Mouse (Mus musculus) G1E (cell line): ENCODE data around the gene Adprhl1. TPM values are rescaled to one million over a fixed set of nuclear protein-coding genes. Genes with fewer than 3 reads are reported as not detected.

Experiments
- ATAC-seq: 2 replicates; pipeline ENCODE4 v1.8.0; 2016; ENCODE audit warnings: mild to moderate bottlenecking; ENCODE audit not compliant: insufficient number of reproducible peaks, poor library complexity, low FRiP score, severe bottlenecking; ENCODE audit errors: extremely low read depth
- DNase-seq: peaks from one replicate; pipeline ENCODE4 v3.0.0; 2012; ENCODE audit warnings: low spot score
- H3K27me3 ChIP-seq: 2 replicates; pipeline ENCODE4 v1.6.1; 2012; ENCODE audit warnings: mild to moderate bottlenecking, low read length, inconsistent platforms; ENCODE audit not compliant: insufficient read depth
- H3K36me3 ChIP-seq: replicated peaks from 2 replicates; pipeline ENCODE3; 2012; ENCODE audit warnings: mild to moderate bottlenecking, inconsistent platforms
- H3K4me1 ChIP-seq: 2 replicates; pipeline ENCODE4 v1.6.1; 2012; ENCODE audit warnings: low read depth, low read length, inconsistent platforms, mixed read lengths; ENCODE audit not compliant: insufficient read depth
- H3K4me3 ChIP-seq: 2 replicates; pipeline ENCODE4 v1.5.1; 2012; ENCODE audit warnings: low read depth, mild to moderate bottlenecking, inconsistent platforms, low read length, moderate library complexity, mixed read lengths
- H3K9me3 ChIP-seq: replicated peaks from 2 replicates; pipeline ENCODE4 v1.6.1; 2012; ENCODE audit warnings: inconsistent platforms
- CTCF ChIP-seq: IDR thresholded peaks from 2 replicates; pipeline ENCODE4 v1.5.1; 2012; ENCODE audit warnings: low read depth, low read length, inconsistent platforms, mixed read lengths
- GATA1 ChIP-seq: IDR thresholded peaks from 2 replicates; pipeline ENCODE4 v1.6.1; 2012; ENCODE audit warnings: borderline replicate concordance, low read length, inconsistent platforms, mixed read lengths
- GATA2 ChIP-seq: IDR thresholded peaks from 2 replicates; pipeline ENCODE4 v1.6.1; 2012; ENCODE audit warnings: low read depth, low read length, inconsistent platforms, borderline replicate concordance
- POLR2AphosphoS5 ChIP-seq: IDR thresholded peaks from 2 replicates; pipeline ENCODE4 v1.6.1; 2012; ENCODE audit warnings: low read depth, low read length, inconsistent platforms; ENCODE audit not compliant: insufficient replicate concordance
- TAL1 ChIP-seq: conservative IDR thresholded peaks from 2 replicates; pipeline ENCODE4 v1.6.1; 2012; ENCODE audit warnings: low read depth, low read length, inconsistent platforms, mixed read lengths
- polyA plus RNA-seq: library from polyadenylated mRNA; stranded (reverse); fragments of >175 nt; gene quantifications from 2 replicates; pipeline ENCODE4 v1.2.3, GENCODE M21; 2012
- total RNA-seq, 2 experiments: library from RNA; stranded (forward) in 1 of 2; stranded (reverse) in 1 of 2; fragments of 200-1000 nt in 1 of 2; fragments of >200 nt in 1 of 2; fragmentation: Nextera tagmentation in 1 of 2; gene quantifications; 2 replicates each; pipeline ENCODE4 v1.2.3; 2014 to 2017

Adprhl1 gene
- total and polyA plus RNA-seq, 3 experiments = 0.22 TPM; not detected in 2

DNA sequence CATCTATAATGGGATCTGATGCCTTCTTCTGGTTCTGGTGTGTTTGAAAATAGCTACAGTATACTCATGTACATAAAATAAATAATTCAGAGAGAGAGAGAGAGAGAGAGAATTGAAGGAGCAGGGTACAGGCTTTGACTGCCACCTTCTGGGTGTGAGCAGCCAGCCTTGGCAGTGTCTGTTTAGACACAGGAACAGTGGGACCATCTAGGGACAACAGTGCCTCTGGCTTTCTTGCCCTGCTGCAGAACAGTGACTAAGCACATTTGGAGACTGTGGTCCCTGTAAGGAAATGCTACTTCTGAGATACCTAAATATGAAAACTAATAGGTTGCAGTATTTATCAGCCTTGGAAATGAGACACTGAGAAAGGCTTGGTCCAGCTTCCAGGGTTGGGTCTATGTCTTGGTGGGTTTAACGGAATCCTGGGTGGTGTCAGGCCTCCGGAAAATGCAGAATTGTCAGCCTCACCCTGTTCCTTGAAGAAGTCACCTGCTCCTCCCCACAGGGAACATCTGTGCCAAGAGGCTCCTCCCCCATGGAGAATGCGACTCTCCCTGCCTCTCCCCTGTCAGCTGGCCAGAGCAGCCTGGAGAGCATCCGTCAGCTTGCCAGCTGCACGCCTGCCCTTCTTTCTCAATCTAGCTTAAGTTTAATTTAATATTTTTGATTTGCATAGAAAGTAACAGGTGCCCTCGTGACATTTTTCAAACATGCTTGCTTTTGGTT lies 45.2 kb downstream of the Adprhl1 start:
- peaks cover 80% of the 10 kb centered on the region for H3K4me1 ChIP-seq
- H3K4me3 ChIP-seq = peak overlapping the region; percentile 57; the same call in 1 of the 2 replicates
- no peaks in the 10 kb centered on the region for H3K36me3 ChIP-seq
- no peak for TF ChIP-seq GATA1
- TF ChIP-seq POLR2AphosphoS5 = no peak
- TF ChIP-seq GATA2 = no peak
- TF ChIP-seq CTCF = no peak
- no peak for TF ChIP-seq TAL1
- DNase-seq (peak; percentile 70), ATAC-seq (peak; percentile 58)
- H3K9me3 ChIP-seq = 0 out of 2 replicates have a peak, but pooled peaks cover 4% of the 10 kb centered on the region
- H3K27me3 ChIP-seq = no peaks in the 10 kb centered on the region

GRCm38 (mm10) chr8:13206290-13206689 lies 47.7 kb downstream of the Adprhl1 start:
- H3K4me1 ChIP-seq = peaks cover 88% of the 10 kb centered on the region
- no peaks in the 10 kb centered on the region for H3K27me3 ChIP-seq
- H3K36me3 ChIP-seq = no peaks in the 10 kb centered on the region
- 0 out of 2 replicates have a peak, but pooled peaks cover 4% of the 10 kb centered on the region for H3K9me3 ChIP-seq
- TF ChIP-seq GATA1 (no peak), CTCF (no peak), GATA2 (no peak), TAL1 (no peak), POLR2AphosphoS5 (no peak)
- ATAC-seq (no peak), DNase-seq (no peak)
- H3K4me3 ChIP-seq = no peak overlapping the region; the same call in 1 of the 2 replicates

GRCm38 (mm10) chr8:13205311-13205710 lies 48.7 kb downstream of the Adprhl1 start:
- no peak overlapping the region for H3K4me3 ChIP-seq

DNA sequence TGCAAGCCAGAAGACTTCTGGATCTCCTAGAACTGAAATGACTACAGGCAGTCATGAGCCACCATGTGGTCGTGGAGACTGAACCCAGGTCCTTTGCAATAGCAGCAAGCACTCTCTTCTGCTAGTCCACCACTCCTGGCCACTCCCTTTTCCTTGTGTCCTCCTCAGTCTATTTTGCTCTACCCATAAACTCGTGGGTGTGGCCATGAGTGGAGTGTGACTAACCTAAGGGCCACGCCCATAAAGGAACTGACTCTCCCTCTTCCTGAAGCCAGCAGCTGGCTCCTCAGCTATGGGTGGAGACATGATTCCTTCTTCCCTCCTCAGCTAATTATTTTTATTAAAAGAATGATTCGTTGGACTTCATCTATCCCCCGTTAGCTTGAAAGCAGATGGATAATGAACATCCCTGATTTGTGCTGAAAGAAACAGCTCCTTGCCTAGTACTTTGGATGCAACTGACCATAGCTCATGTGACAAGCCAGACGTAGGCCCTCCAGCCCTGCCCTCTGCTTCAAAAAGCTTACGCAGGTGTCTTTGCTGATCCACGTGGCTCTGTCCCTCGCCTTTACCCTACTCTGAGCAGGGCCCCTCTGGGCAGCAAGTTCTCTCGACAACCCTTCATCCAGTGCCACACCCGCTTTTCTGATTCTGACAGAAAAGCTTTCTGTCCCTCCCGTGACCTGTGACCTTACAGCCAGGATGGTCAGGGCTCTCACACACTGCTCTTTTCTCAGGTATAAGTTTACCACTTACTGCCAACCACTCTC lies 49.4 kb downstream of the Adprhl1 start:
- Histone ChIP-seq H3K27me3 (no peaks in the 10 kb centered on the region), H3K9me3 (0 out of 2 replicates have a peak, but pooled peaks cover 4% of the 10 kb centered on the region), H3K4me1 (peaks cover 95% of the 10 kb centered on the region), H3K36me3 (no peaks in the 10 kb centered on the region), H3K4me3 (no peak overlapping the region; the same call in 1 of the 2 replicates)
- ATAC-seq (peak; percentile 50), DNase-seq (peak; percentile 49)
- TF ChIP-seq POLR2AphosphoS5 (no peak), GATA1 (no peak), TAL1 (no peak), CTCF (no peak), GATA2 (no peak)

More at GRCm38 (mm10) chr8:13205311-13205710, 48.7 kb downstream of the Adprhl1 start:
- H3K9me3 ChIP-seq = 0 out of 2 replicates have a peak, but pooled peaks cover 4% of the 10 kb centered on the region
- H3K36me3 ChIP-seq = no peaks in the 10 kb centered on the region
- no peak for TF ChIP-seq GATA2
- no peak for TF ChIP-seq GATA1
- no peak for TF ChIP-seq CTCF
- TF ChIP-seq TAL1 = no peak
- TF ChIP-seq POLR2AphosphoS5 = no peak
- DNase-seq (no peak), ATAC-seq (no peak)
- no peaks in the 10 kb centered on the region for H3K27me3 ChIP-seq
- H3K4me1 ChIP-seq = peaks cover 92% of the 10 kb centered on the region

DNA sequence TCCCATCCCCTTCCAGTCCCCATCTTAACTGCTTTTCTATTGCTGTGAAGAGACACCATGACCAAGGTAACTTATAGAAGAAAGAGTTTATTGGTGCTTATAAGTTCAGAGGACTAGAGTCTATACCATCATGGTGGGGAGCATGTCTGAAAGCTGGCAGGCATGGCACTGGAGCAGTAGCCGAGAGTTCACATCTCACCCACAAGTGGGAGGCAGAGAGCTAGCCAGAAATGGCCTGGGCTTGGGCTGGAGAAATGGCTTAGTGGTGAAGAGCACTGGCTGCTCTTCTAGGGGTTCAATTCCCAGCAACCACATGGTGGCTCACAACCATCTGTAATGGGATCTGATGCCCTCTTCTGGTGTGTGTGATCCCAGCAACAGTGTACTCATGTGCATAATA lies 50.5 kb downstream of the Adprhl1 start:
- Histone ChIP-seq H3K4me1 (peaks cover 94% of the 10 kb centered on the region), H3K4me3 (peak overlapping the region; percentile 85; the same call in 1 of the 2 replicates), H3K27me3 (no peaks in the 10 kb centered on the region), H3K36me3 (peaks cover 5% of the 10 kb centered on the region), H3K9me3 (0 out of 2 replicates have a peak, but pooled peaks cover 4% of the 10 kb centered on the region)
- DNase-seq (no peak), ATAC-seq (no peak)
- TF ChIP-seq TAL1 = no peak
- no peak for TF ChIP-seq CTCF
- TF ChIP-seq GATA2 = no peak

DNA sequence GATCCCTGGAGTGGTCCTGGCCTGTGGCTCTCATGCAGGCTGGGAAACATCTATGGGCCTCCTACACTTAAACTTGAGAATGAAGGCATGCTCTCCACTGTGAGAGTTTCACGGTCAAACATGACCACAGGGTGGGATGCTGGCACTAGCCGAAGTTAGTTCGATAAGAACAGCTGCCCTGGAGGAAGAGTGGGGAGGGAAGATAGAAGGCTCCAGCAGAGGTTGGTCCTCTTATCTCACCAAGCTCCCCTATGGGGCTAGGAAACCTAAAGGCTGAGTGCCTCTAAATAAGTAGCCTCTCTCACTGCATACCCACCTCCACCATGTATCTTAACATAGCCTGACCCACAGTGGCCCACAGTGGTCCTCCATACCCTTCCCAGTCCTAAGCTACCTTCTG lies 51.2 kb downstream of the Adprhl1 start:
- peaks cover 10% of the 10 kb centered on the region for H3K36me3 ChIP-seq
- H3K4me3 ChIP-seq = peak overlapping the region; percentile 85; the same call in 1 of the 2 replicates
- H3K27me3 ChIP-seq = no peaks in the 10 kb centered on the region
- peak; percentile 77 for ATAC-seq
- 0 out of 2 replicates have a peak, but pooled peaks cover 4% of the 10 kb centered on the region for H3K9me3 ChIP-seq
- DNase-seq = peak; percentile 77
- TF ChIP-seq CTCF = no peak
- peak; percentile 91 for TF ChIP-seq TAL1
- peaks cover 88% of the 10 kb centered on the region for H3K4me1 ChIP-seq
